Mouse (Mus musculus) MEL (cell line): ENCODE data around the gene Zfp961. TPM values are rescaled to one million over a fixed set of nuclear protein-coding genes. Genes with fewer than 3 reads are reported as not detected.
"Not testable (repeated sequence)": the region's sequence is repeated elsewhere in the genome, so short reads cannot be mapped to it uniquely, and the experiment has no call there.

Experiments
- DNase-seq: peaks from one replicate; pipeline ENCODE4 v3.0.0; 2011; ENCODE audit warnings: low read depth, low spot score
- H3K27ac ChIP-seq: 2 replicates; pipeline ENCODE4 v1.5.1; 2012; ENCODE audit warnings: low read depth, mild to moderate bottlenecking, control low read depth, low read length, moderate library complexity; ENCODE audit not compliant: control insufficient read depth
- H3K27me3 ChIP-seq, 2 experiments: fragments of 150-350 bp in 1 of 2; sonication (generic) in 1 of 2; 2 replicates each; pipeline ENCODE4 v1.6.1; 2012; ENCODE audit warnings: low read length in 2 of 2, mild to moderate bottlenecking in 2 of 2, improper control_type of control experiment in 1 of 2, moderate library complexity in 1 of 2; ENCODE audit not compliant: insufficient read depth in 2 of 2, control insufficient read depth in 1 of 2
- H3K36me3 ChIP-seq, 2 experiments: 2 replicates each; pipeline ENCODE4 v1.6.1; 2012 to 2014; ENCODE audit warnings: low read length in 2 of 2, improper control_type of control experiment in 1 of 2, inconsistent platforms in 1 of 2, mild to moderate bottlenecking in 1 of 2; ENCODE audit not compliant: insufficient read depth in 2 of 2, control insufficient read depth in 1 of 2
- H3K4me1 ChIP-seq, 2 experiments: fragments of 150-350 bp in 1 of 2; sonication (generic) in 1 of 2; 2 replicates each; pipeline ENCODE4 v1.6.1; 2012; ENCODE audit warnings: low read length in 2 of 2, improper control_type of control experiment in 1 of 2, mild to moderate bottlenecking in 1 of 2; ENCODE audit not compliant: insufficient read depth in 2 of 2, control insufficient read depth in 1 of 2
- H3K4me3 ChIP-seq, 2 experiments: fragments of 150-350 bp in 1 of 2; sonication (generic) in 1 of 2; 2 replicates each; pipeline ENCODE4 v1.5.1; 2012; ENCODE audit warnings: low read depth in 2 of 2, low read length in 2 of 2, mild to moderate bottlenecking in 2 of 2, moderate library complexity in 2 of 2, control low read depth in 1 of 2, improper control_type of control experiment in 1 of 2; ENCODE audit not compliant: control insufficient read depth in 1 of 2, insufficient read depth in 1 of 2
- H3K79me2 ChIP-seq: 2 replicates; pipeline ENCODE4 v1.6.1; 2012; ENCODE audit warnings: mild to moderate bottlenecking, low read length, moderate library complexity; ENCODE audit not compliant: control insufficient read depth, poor library complexity, insufficient read depth
- H3K9ac ChIP-seq: 2 replicates; pipeline ENCODE4 v1.6.1; 2012; ENCODE audit warnings: low read depth, mild to moderate bottlenecking, control low read depth, low read length, moderate library complexity; ENCODE audit not compliant: control insufficient read depth, poor library complexity, severe bottlenecking
- H3K9me3 ChIP-seq: fragments of 150-350 bp; sonication (generic); replicated peaks from 2 replicates; pipeline ENCODE4 v1.6.1; 2012; ENCODE audit warnings: mild to moderate bottlenecking, low read length, improper control_type of control experiment, moderate library complexity; ENCODE audit not compliant: insufficient read depth
- CHD2 ChIP-seq: IDR thresholded peaks from 2 replicates; pipeline ENCODE4 v1.6.1; 2011; ENCODE audit warnings: low read length, improper control_type of control experiment
- E2F4 ChIP-seq: IDR thresholded peaks from 2 replicates; pipeline ENCODE4 v1.6.1; 2011; ENCODE audit warnings: low read depth, low read length, improper control_type of control experiment, borderline replicate concordance
- EP300 ChIP-seq, 2 experiments: IDR thresholded peaks; 2 replicates each; pipeline ENCODE4 v1.6.1; 2011; ENCODE audit warnings: improper control_type of control experiment in 2 of 2, low read length in 2 of 2, low read depth in 1 of 2, mild to moderate bottlenecking in 1 of 2
- ETS1 ChIP-seq: IDR thresholded peaks from 2 replicates; pipeline ENCODE4 v1.6.1; 2012; ENCODE audit warnings: low read depth, mild to moderate bottlenecking, inconsistent platforms, low read length, improper control_type of control experiment, moderate library complexity
- GATA1 ChIP-seq: IDR thresholded peaks from 2 replicates; pipeline ENCODE4 v1.6.1; 2011; ENCODE audit warnings: low read depth, low read length, improper control_type of control experiment
- JUND ChIP-seq: IDR thresholded peaks from 2 replicates; pipeline ENCODE4 v1.6.1; 2011; ENCODE audit warnings: low read depth, mild to moderate bottlenecking, improper control_type of control experiment, low read length
- MAFK ChIP-seq: IDR thresholded peaks from 2 replicates; pipeline ENCODE4 v1.6.1; 2011; ENCODE audit warnings: low read depth, mild to moderate bottlenecking, low read length, improper control_type of control experiment, borderline replicate concordance
- MAX ChIP-seq: IDR thresholded peaks from 2 replicates; pipeline ENCODE4 v1.6.1; 2011; ENCODE audit warnings: low read length, improper control_type of control experiment
- MAZ ChIP-seq: IDR thresholded peaks from 2 replicates; pipeline ENCODE4 v1.6.1; 2012; ENCODE audit warnings: low read depth, mild to moderate bottlenecking, inconsistent platforms, low read length, improper control_type of control experiment
- MYB ChIP-seq: IDR thresholded peaks from 2 replicates; pipeline ENCODE4 v1.6.1; 2011; ENCODE audit warnings: mild to moderate bottlenecking, low read depth, low read length, improper control_type of control experiment
- MYC ChIP-seq: IDR thresholded peaks from 2 replicates; pipeline ENCODE4 v1.6.1; 2011; ENCODE audit warnings: low read depth, mild to moderate bottlenecking, low read length, improper control_type of control experiment, moderate library complexity
- NELFE ChIP-seq: IDR thresholded peaks from 2 replicates; pipeline ENCODE4 v1.6.1; 2011; ENCODE audit warnings: low read depth, low read length, improper control_type of control experiment
- NRF1 ChIP-seq: IDR thresholded peaks from 2 replicates; pipeline ENCODE4 v1.6.1; 2014; ENCODE audit warnings: low read depth, mild to moderate bottlenecking, inconsistent platforms, low read length, improper control_type of control experiment, moderate library complexity; ENCODE audit not compliant: poor library complexity, insufficient read depth, severe bottlenecking
- POLR2AphosphoS2 ChIP-seq: IDR thresholded peaks from 2 replicates; pipeline ENCODE4 v1.6.1; 2011; ENCODE audit warnings: low read length, improper control_type of control experiment
- RAD21 ChIP-seq: IDR thresholded peaks from 2 replicates; pipeline ENCODE4 v1.6.1; 2011; ENCODE audit warnings: mild to moderate bottlenecking, low read depth, low read length, improper control_type of control experiment
- TAL1 ChIP-seq: IDR thresholded peaks from 2 replicates; pipeline ENCODE4 v1.6.1; 2012; ENCODE audit warnings: mild to moderate bottlenecking, inconsistent platforms, low read length, moderate library complexity, mixed read lengths
- TCF12 ChIP-seq: IDR thresholded peaks from 2 replicates; pipeline ENCODE4 v1.6.1; 2014; ENCODE audit warnings: low read depth, mild to moderate bottlenecking, inconsistent platforms, low read length, improper control_type of control experiment, moderate library complexity
- UBTF ChIP-seq: IDR thresholded peaks from 2 replicates; pipeline ENCODE4 v1.6.1; 2012; ENCODE audit warnings: low read depth, mild to moderate bottlenecking, inconsistent platforms, low read length, improper control_type of control experiment, moderate library complexity, borderline replicate concordance; ENCODE audit not compliant: insufficient read depth
- USF1 ChIP-seq: IDR thresholded peaks from 2 replicates; pipeline ENCODE4 v1.6.1; 2014; ENCODE audit warnings: low read depth, mild to moderate bottlenecking, inconsistent platforms, low read length, improper control_type of control experiment, moderate library complexity
- USF2 ChIP-seq, 2 experiments: IDR thresholded peaks; 2 replicates each; pipeline ENCODE4 v1.6.1; 2011 to 2012; ENCODE audit warnings: improper control_type of control experiment in 2 of 2, low read length in 2 of 2, borderline replicate concordance in 1 of 2, inconsistent platforms in 1 of 2, low read depth in 1 of 2, mild to moderate bottlenecking in 1 of 2; ENCODE audit not compliant: insufficient read depth in 1 of 2
- polyA plus RNA-seq, 2 experiments: library from polyadenylated mRNA; stranded (reverse) in 1 of 2; unstranded in 1 of 2; fragments of >175 nt in 1 of 2; fragments of >200 nt in 1 of 2; gene quantifications; 2 replicates each; pipeline versions ENCODE4 v1.2.1 to v1.2.4; 2012; ENCODE audit warnings: low replicate concordance in 2 of 2, low read depth in 1 of 2; ENCODE audit not compliant: insufficient read length in 2 of 2, insufficient read depth in 1 of 2, missing spikeins in 1 of 2
- total RNA-seq: library from RNA; depleted of rRNA; stranded (reverse); fragments of 300-350 nt; gene quantifications from 2 replicates; pipeline ENCODE4 v1.2.3, GENCODE M21; 2012

Zfp961 gene
- total and polyA plus RNA-seq, 3 experiments = 26.1 to 30.6 TPM; not detected in 1

GRCm38 (mm10) chr8:71950482-71951221 lies at the start of gene Zfp961 (continued):
- no peak for TF ChIP-seq ETS1
- peak; percentile 87 for TF ChIP-seq MAX
- TF ChIP-seq MYB = no peak
- TF ChIP-seq MAFK = no peak

- not testable (repeated sequence) for H3K9ac ChIP-seq, DNase-seq, H3K4me3 ChIP-seq, H3K36me3 ChIP-seq, H3K4me1 ChIP-seq, H3K9me3 ChIP-seq, H3K27me3 ChIP-seq, H3K79me2 ChIP-seq, H3K27ac ChIP-seq
Observed at GRCm38 (mm10) chr8:71903084-71903483, 47.8 kb upstream of the Zfp961 start.

- no peaks in the 10 kb centered on the region for H3K27me3 ChIP-seq
- peak; percentile 59 for DNase-seq
- H3K27ac ChIP-seq = peak overlapping the region; percentile 99; the same call in 1 of the 2 replicates
- H3K4me3 ChIP-seq = no peak overlapping the region
- peak; percentile 13; the same call in 1 of the 2 replicates for TF ChIP-seq TCF12
- no peak for TF ChIP-seq USF2 (IDR thresholded peaks at IDR 0.05; ENCODE audit: borderline replicate concordance in 1 of 2, insufficient read depth in 1 of 2, low read depth in 1 of 2, low read length in 2 of 2)
- TF ChIP-seq GATA1 = peak; percentile 63
- TF ChIP-seq EP300 (IDR thresholded peaks at IDR 0.05; ENCODE audit: low read depth in 1 of 2, low read length in 2 of 2) = peak; percentile 42 to 64
- no peak for TF ChIP-seq MAFK
- TF ChIP-seq TAL1 = 0 out of 2 replicates have a peak, but pooled peaks have one; percentile 11
- TF ChIP-seq ETS1 = 0 out of 2 replicates have a peak, but pooled peaks have one; percentile 16
- H3K79me2 ChIP-seq = peaks cover 21% of the 10 kb centered on the region
- H3K36me3 ChIP-seq = peaks cover 0 to 21% of the 10 kb centered on the region in 2 experiments; a peak in 2 of 4 replicates
- H3K9me3 ChIP-seq = no peaks in the 10 kb centered on the region
- peaks cover 6 to 13% of the 10 kb centered on the region in 2 experiments for H3K4me1 ChIP-seq
- no peak overlapping the region for H3K9ac ChIP-seq
Observed at GRCm38 (mm10) chr8:71906809-71907208, 44.0 kb upstream of the Zfp961 start.

- Histone ChIP-seq H3K36me3 (peaks cover 0 to 26% of the 10 kb centered on the region in 2 experiments; a peak in 3 of 4 replicates), H3K27ac (peak overlapping the region; percentile 99), H3K79me2 (peaks cover 29% of the 10 kb centered on the region), H3K4me1 (peaks cover 6 to 13% of the 10 kb centered on the region in 2 experiments), H3K4me3 (peak overlapping the region; percentile 71 to 85), H3K27me3 (no peaks in the 10 kb centered on the region), H3K9ac (peak overlapping the region; percentile 91), H3K9me3 (no peaks in the 10 kb centered on the region)
- DNase-seq = peak; percentile 92
- TF ChIP-seq EP300 (IDR thresholded peaks at IDR 0.05; ENCODE audit: low read depth in 1 of 2, low read length in 2 of 2) (peak; percentile 91 to 96), E2F4 (no peak), ETS1 (peak; percentile 92), NELFE (peak; percentile 68), MAFK (no peak), MAX (no peak; the same call in 1 of the 2 replicates), NRF1 (no peak), POLR2AphosphoS2 (no peak), RAD21 (no peak), CHD2 (no peak; the same call in 1 of the 2 replicates), MYC (no peak; the same call in 1 of the 2 replicates), USF1 (no peak), JUND (0 out of 2 replicates have a peak, but pooled peaks have one; percentile 23), MAZ (no peak), UBTF (no peak)
Observed at GRCm38 (mm10) chr8:71907798-71908257, 43.0 kb upstream of the Zfp961 start.
